Mouse (Mus musculus) cerebellum, postnatal 4 days (tissue): ENCODE results near the gene Rbfox3.
A peak's percentile ranks its signal among the peaks of the same experiment; 100 is the strongest.
"Not testable (repeated sequence)": the region's sequence is repeated elsewhere in the genome, so short reads cannot be mapped to it uniquely, and the experiment has no call there.

Experiments used
- DNase-seq, 2 experiments: peaks; one replicate each; pipeline ENCODE4 v3.0.0; 2022; ENCODE audit warnings: low spot score in 2 of 2, mixed read lengths in 1 of 2

Rbfox3 gene

GRCm38 (mm10) chr11:118825280-118826094 lies 85.9 kb downstream of the Rbfox3 start:
- DNase-seq = no peak

- no peak for DNase-seq
Observed at GRCm38 (mm10) chr11:118821353-118821752, 90.0 kb downstream of the Rbfox3 start.

GRCm38 (mm10) chr11:118818528-118818927 lies 92.9 kb downstream of the Rbfox3 start:
- DNase-seq = no peak

- no peak for DNase-seq
Observed at GRCm38 (mm10) chr11:118815118-118815517, 96.3 kb downstream of the Rbfox3 start.

GRCm38 (mm10) chr11:118813942-118814341 lies 97.5 kb downstream of the Rbfox3 start:
- no peak for DNase-seq

- DNase-seq = no peak
Observed at GRCm38 (mm10) chr11:118811404-118811803, 100.0 kb downstream of the Rbfox3 start.

- DNase-seq = no peak
Observed at GRCm38 (mm10) chr11:118807511-118807910, 103.9 kb downstream of the Rbfox3 start.

GRCm38 (mm10) chr11:118794856-118795602 lies 116.4 kb downstream of the Rbfox3 start:
- peak in 1 of 2 experiments; percentile 65 for DNase-seq

GRCm38 (mm10) chr11:118793639-118794021 lies 117.8 kb downstream of the Rbfox3 start:
- peak in 1 of 2 experiments; percentile 61 for DNase-seq

- DNase-seq = peak in 1 of 2 experiments; percentile 69
Observed at GRCm38 (mm10) chr11:118792916-118793638, 118.3 kb downstream of the Rbfox3 start.

- no peak for DNase-seq
Observed at GRCm38 (mm10) chr11:118792163-118792915, 119.1 kb downstream of the Rbfox3 start.

- no peak for DNase-seq
Observed at GRCm38 (mm10) chr11:118791391-118791790, 120.0 kb downstream of the Rbfox3 start.

GRCm38 (mm10) chr11:118788091-118788490 lies 123.3 kb downstream of the Rbfox3 start:
- DNase-seq = no peak

GRCm38 (mm10) chr11:118782677-118783076 lies 128.7 kb downstream of the Rbfox3 start:
- DNase-seq = no peak

- peak in 1 of 2 experiments; percentile 63 for DNase-seq
Observed at GRCm38 (mm10) chr11:118775753-118776152, 135.6 kb downstream of the Rbfox3 start.

GRCm38 (mm10) chr11:118774777-118775176 lies 136.6 kb downstream of the Rbfox3 start:
- DNase-seq = not testable (repeated sequence)

GRCm38 (mm10) chr11:118773076-118773583 lies 138.3 kb downstream of the Rbfox3 start:
- DNase-seq = no peak

- no peak for DNase-seq
Observed at GRCm38 (mm10) chr11:118771358-118771757, 140.0 kb downstream of the Rbfox3 start.

- no peak for DNase-seq
Observed at GRCm38 (mm10) chr11:118770789-118771188, 140.6 kb downstream of the Rbfox3 start.

GRCm38 (mm10) chr11:118769542-118769941 lies 141.9 kb downstream of the Rbfox3 start:
- DNase-seq = no peak

GRCm38 (mm10) chr11:118768441-118768840 lies 143.0 kb downstream of the Rbfox3 start:
- no peak for DNase-seq
